Mouse (Mus musculus): ENCODE data around the gene Rnf38. TPM values are rescaled to one million over a fixed set of nuclear protein-coding genes. Genes with fewer than 3 reads are reported as not detected.

Rnf38 gene
- polyA plus RNA-seq, 1 experiment from 2014 or later: 40.9 TPM

DNA sequence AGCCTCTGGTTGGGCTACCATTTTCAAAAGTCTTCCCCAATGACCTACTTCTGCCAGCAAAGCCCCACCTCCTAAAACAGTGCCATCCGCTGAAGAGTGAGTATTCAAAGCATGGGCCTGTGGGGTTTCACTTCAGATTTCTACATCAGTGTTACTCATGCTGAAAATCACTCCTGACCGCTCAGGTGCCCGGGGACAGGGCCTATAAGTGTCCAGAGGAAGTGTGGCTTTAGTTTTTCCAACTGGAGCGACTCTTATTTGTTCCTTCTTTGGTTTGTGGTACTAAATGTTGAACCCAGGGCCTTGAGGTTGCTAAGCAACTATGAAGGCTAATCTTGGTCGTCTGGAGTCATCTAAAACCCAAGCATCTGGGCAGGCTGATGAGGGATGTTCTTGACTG is 21.0 kb upstream of the Rnf38 start:
- Histone ChIP-seq H3K36me3 (replicated peaks; ENCODE audit: control insufficient read depth, insufficient read depth, low read depth, low read length) (no peaks in the 10 kb centered on the region), H3K9me3 (replicated peaks; ENCODE audit: control insufficient read depth, low read length) (no peaks in the 10 kb centered on the region), H3K27ac (replicated peaks; ENCODE audit: low read depth, low read length) (no peak overlapping the region), H3K27me3 (ENCODE audit: control insufficient read depth, insufficient read depth, low read length) (no peaks in the 10 kb centered on the region), H3K4me2 (ENCODE audit: low read depth, low read length) (no peak overlapping the region), H3K9ac (replicated peaks; ENCODE audit: low read length) (no peak overlapping the region), H3K4me1 (ENCODE audit: control insufficient read depth, insufficient read depth, low read length) (no peaks in the 10 kb centered on the region), H3K4me3 (ENCODE audit: low read depth, low read length) (no peak overlapping the region)
- no peak for ATAC-seq (replicated peaks; ENCODE audit: insufficient number of reproducible peaks, low FRiP score, low TSS enrichment, low read depth)
- no peak for DNase-seq (ENCODE audit: low spot score)
- 73% methylated on average over 5 of the region's 5 CpGs for WGBS

DNA sequence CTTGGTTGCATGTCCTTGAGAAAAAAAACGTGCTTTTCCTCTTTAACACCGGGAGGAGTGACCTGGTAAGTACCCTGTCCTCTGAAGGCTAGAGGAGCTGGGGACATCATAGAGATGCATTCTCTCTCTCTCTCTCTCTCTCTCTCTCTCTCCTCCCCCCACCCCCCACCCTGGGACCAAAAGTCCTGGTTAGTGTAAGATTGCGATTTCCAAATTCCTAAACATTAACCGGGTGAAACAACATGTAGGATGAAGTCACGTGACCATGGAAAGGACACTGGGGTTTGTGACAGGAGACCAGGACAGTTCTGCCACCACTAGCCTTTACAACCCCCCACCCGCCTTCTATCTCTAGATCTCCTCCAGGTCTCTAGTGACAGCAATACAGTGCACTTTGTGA is 19.6 kb upstream of the Rnf38 start:
- Histone ChIP-seq H3K27ac (replicated peaks; ENCODE audit: low read depth, low read length) (no peak overlapping the region), H3K4me1 (ENCODE audit: control insufficient read depth, insufficient read depth, low read length) (no peaks in the 10 kb centered on the region), H3K4me2 (ENCODE audit: low read depth, low read length) (no peak overlapping the region), H3K4me3 (ENCODE audit: low read depth, low read length) (no peak overlapping the region), H3K27me3 (ENCODE audit: control insufficient read depth, insufficient read depth, low read length) (no peaks in the 10 kb centered on the region), H3K36me3 (replicated peaks; ENCODE audit: control insufficient read depth, insufficient read depth, low read depth, low read length) (no peaks in the 10 kb centered on the region), H3K9me3 (replicated peaks; ENCODE audit: control insufficient read depth, low read length) (no peaks in the 10 kb centered on the region), H3K9ac (replicated peaks; ENCODE audit: low read length) (no peak overlapping the region)
- ATAC-seq (replicated peaks; ENCODE audit: insufficient number of reproducible peaks, low FRiP score, low TSS enrichment, low read depth): no peak
- no peak for DNase-seq (ENCODE audit: low spot score)
- 11% methylated on average over 6 of the region's 6 CpGs for WGBS

DNA sequence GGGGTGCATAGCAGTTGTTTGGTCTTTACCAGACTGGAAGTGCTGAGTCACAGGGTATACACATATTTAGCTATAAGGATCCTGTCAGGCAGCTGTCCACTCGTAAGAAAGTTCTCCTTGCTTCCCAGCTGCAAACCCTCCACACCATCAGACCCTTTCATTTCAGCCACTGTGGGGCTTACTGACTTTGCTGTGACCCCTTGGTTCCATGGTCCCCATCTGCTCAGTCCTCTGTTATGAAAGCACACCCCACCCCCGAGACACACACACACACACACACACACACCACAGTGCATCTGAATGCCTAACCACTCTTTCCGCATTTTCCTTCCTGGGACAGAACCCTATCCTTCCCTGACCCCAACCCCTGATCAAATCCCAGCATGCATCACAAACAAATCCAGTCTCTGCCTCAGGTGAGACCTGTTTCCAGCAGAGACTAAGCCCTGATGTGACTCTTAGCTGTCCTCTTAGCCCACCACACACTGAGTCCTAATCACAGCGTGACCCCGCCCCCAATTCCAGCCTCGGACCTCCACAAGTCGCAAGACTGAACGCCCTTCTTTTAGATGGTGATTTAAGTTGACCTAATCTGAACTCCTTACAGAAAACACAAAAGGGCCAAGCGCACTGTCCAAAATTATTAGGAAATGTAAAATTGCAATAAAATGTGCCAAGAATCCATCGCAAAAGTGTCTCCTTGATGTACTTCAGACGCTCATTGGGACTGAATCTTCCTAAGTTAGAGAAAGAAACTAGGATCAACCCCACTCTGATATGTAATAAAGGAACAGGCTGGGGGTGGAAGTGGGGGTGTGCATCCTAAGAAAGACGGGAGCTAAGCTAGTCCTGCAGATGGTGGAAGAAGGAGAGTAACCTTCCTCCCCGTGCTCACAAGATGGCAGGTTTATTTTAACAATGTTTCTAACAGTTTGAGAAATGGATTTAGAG is 18.7 kb upstream of the Rnf38 start:
- Histone ChIP-seq H3K9ac (replicated peaks; ENCODE audit: low read length) (no peak overlapping the region), H3K27me3 (ENCODE audit: control insufficient read depth, insufficient read depth, low read length) (no peaks in the 10 kb centered on the region), H3K9me3 (replicated peaks; ENCODE audit: control insufficient read depth, low read length) (no peaks in the 10 kb centered on the region), H3K36me3 (replicated peaks; ENCODE audit: control insufficient read depth, insufficient read depth, low read depth, low read length) (no peaks in the 10 kb centered on the region), H3K27ac (replicated peaks; ENCODE audit: low read depth, low read length) (no peak overlapping the region), H3K4me1 (ENCODE audit: control insufficient read depth, insufficient read depth, low read length) (no peaks in the 10 kb centered on the region), H3K4me2 (ENCODE audit: low read depth, low read length) (no peak overlapping the region), H3K4me3 (ENCODE audit: low read depth, low read length) (no peak overlapping the region)
- ATAC-seq (replicated peaks; ENCODE audit: insufficient number of reproducible peaks, low FRiP score, low TSS enrichment, low read depth): no peak
- no peak for DNase-seq (ENCODE audit: low spot score)
- WGBS: 9% methylated on average over 13 of the region's 13 CpGs

DNA sequence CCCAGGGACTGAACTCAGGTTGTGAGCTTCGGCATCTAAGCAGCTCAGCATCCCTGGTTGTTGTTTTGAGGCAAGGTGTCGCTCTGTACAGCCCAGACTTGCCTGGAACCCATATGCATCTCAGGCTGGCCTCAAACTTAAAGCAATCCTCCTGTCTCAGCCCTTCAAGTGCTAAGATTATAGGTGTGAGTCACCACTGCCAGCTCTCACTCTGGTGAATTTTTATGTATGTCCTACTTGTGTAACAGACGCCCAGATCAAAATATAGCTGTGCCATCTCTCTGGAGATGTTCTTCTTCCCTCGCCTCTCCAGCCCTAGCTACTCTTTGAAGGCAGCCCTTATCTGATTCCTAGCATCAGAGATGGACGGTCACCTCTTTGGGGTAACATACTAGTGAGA is 17.9 kb upstream of the Rnf38 start:
- Histone ChIP-seq H3K4me1 (ENCODE audit: control insufficient read depth, insufficient read depth, low read length) (no peaks in the 10 kb centered on the region), H3K27ac (replicated peaks; ENCODE audit: low read depth, low read length) (no peak overlapping the region), H3K36me3 (replicated peaks; ENCODE audit: control insufficient read depth, insufficient read depth, low read depth, low read length) (no peaks in the 10 kb centered on the region), H3K4me2 (ENCODE audit: low read depth, low read length) (no peak overlapping the region), H3K9me3 (replicated peaks; ENCODE audit: control insufficient read depth, low read length) (no peaks in the 10 kb centered on the region), H3K9ac (replicated peaks; ENCODE audit: low read length) (no peak overlapping the region), H3K27me3 (ENCODE audit: control insufficient read depth, insufficient read depth, low read length) (no peaks in the 10 kb centered on the region), H3K4me3 (ENCODE audit: low read depth, low read length) (no peak overlapping the region)
- no peak for DNase-seq (ENCODE audit: low spot score)
- WGBS: 74% methylated on average over 5 of the region's 5 CpGs
- no peak for ATAC-seq (replicated peaks; ENCODE audit: insufficient number of reproducible peaks, low FRiP score, low TSS enrichment, low read depth)

GRCm38 (mm10) chr4:44249705-44250104 is 16.1 kb upstream of the Rnf38 start:
- H3K4me3 ChIP-seq (ENCODE audit: low read depth, low read length): no peak overlapping the region
- ATAC-seq (replicated peaks; ENCODE audit: insufficient number of reproducible peaks, low FRiP score, low TSS enrichment, low read depth) (no peak), DNase-seq (ENCODE audit: low spot score) (no peak)
- H3K9me3 ChIP-seq (replicated peaks; ENCODE audit: control insufficient read depth, low read length): no peaks in the 10 kb centered on the region
- H3K4me2 ChIP-seq (ENCODE audit: low read depth, low read length): peak overlapping the region; percentile 16
- no peaks in the 10 kb centered on the region for H3K36me3 ChIP-seq (replicated peaks; ENCODE audit: control insufficient read depth, insufficient read depth, low read depth, low read length)
- H3K27me3 ChIP-seq (ENCODE audit: control insufficient read depth, insufficient read depth, low read length): no peaks in the 10 kb centered on the region
- no peak overlapping the region for H3K9ac ChIP-seq (replicated peaks; ENCODE audit: low read length)
- WGBS: 2% methylated on average over 8 of the region's 10 CpGs
- H3K4me1 ChIP-seq (ENCODE audit: control insufficient read depth, insufficient read depth, low read length): no peaks in the 10 kb centered on the region
- H3K27ac ChIP-seq (replicated peaks; ENCODE audit: low read depth, low read length): no peak overlapping the region

DNA sequence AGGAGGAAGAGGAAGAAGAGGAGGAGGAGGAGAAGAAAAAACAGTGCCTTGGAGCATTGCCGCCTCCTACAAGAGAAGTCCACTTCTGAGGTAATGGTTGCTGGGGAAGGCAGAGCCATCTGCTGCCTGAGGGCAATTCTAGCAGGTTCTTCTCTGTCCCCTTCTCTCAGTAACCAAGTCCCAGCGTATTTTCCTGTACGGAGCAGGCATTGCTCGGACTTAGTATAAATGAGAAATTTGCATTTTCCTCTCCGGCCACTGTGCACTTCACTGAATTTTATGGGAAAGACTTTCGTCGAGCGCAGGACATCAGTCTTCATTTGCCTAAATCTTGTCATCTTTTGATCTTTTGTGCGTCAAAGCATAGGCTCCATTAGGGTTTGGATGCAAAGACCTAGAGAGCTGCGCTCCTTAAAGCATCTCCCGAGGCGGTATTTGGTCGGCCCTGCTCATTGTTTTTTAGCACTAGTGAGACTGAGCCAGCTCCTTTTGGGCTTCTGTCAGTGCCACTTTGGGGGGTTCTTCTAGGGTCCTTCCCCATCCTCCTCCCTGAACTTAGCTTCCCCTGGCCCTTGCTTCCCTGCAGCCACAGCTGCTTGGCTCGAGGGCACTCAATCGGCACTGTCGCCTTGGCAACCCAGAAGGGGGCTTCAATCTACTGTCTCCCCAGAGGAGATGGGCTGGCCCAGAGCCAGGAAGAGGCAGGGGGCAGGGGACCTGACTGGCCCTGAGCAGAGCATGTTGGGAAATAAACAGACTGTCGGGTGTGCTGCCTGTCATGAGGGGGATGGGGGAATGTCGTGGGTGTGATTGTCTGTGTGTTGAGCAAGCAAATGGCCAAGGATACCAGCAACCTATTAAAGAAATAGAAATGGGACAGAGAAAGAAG is 13.7 kb upstream of the Rnf38 start:
- no peaks in the 10 kb centered on the region for H3K36me3 ChIP-seq (replicated peaks; ENCODE audit: control insufficient read depth, insufficient read depth, low read depth, low read length)
- H3K4me2 ChIP-seq (ENCODE audit: low read depth, low read length): no peak overlapping the region; the same call in none of the 2 replicates
- DNase-seq (ENCODE audit: low spot score) (peak; percentile 70), ATAC-seq (replicated peaks; ENCODE audit: insufficient number of reproducible peaks, low FRiP score, low TSS enrichment, low read depth) (peak; percentile 88)
- H3K27me3 ChIP-seq (ENCODE audit: control insufficient read depth, insufficient read depth, low read length): no peaks in the 10 kb centered on the region
- H3K4me1 ChIP-seq (ENCODE audit: control insufficient read depth, insufficient read depth, low read length): no peaks in the 10 kb centered on the region
- H3K4me3 ChIP-seq (ENCODE audit: low read depth, low read length): no peak overlapping the region
- 10% methylated on average over 18 of the region's 18 CpGs for WGBS
- H3K9ac ChIP-seq (replicated peaks; ENCODE audit: low read length): no peak overlapping the region
- no peak overlapping the region for H3K27ac ChIP-seq (replicated peaks; ENCODE audit: low read depth, low read length)
- H3K9me3 ChIP-seq (replicated peaks; ENCODE audit: control insufficient read depth, low read length): no peaks in the 10 kb centered on the region

DNA sequence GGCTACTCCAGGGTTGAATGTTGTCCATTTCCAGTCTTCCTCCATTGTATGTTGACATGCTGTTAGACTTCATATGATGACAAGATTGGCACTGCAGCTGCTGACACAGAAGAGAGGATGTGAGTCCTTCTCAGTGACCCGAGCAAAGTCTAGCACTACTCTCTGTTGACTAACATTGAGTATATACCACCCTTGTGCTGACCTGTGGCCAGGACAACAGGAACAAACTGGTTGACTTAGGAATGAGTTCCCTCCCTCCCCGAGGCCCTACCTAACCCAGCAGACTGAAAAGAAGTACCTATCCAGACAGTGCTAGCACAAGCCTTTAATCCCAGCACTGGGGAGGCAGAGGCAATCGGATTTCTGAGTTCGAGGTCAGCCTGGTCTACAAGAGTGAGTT is 12.7 kb upstream of the Rnf38 start:
- Histone ChIP-seq H3K4me2 (ENCODE audit: low read depth, low read length) (no peak overlapping the region), H3K9ac (replicated peaks; ENCODE audit: low read length) (no peak overlapping the region), H3K4me1 (ENCODE audit: control insufficient read depth, insufficient read depth, low read length) (no peaks in the 10 kb centered on the region), H3K36me3 (replicated peaks; ENCODE audit: control insufficient read depth, insufficient read depth, low read depth, low read length) (no peaks in the 10 kb centered on the region), H3K27ac (replicated peaks; ENCODE audit: low read depth, low read length) (no peak overlapping the region), H3K27me3 (ENCODE audit: control insufficient read depth, insufficient read depth, low read length) (no peaks in the 10 kb centered on the region), H3K4me3 (ENCODE audit: low read depth, low read length) (no peak overlapping the region), H3K9me3 (replicated peaks; ENCODE audit: control insufficient read depth, low read length) (no peaks in the 10 kb centered on the region)
- DNase-seq (ENCODE audit: low spot score) (no peak), ATAC-seq (replicated peaks; ENCODE audit: insufficient number of reproducible peaks, low FRiP score, low TSS enrichment, low read depth) (no peak)
- 81% methylated on average over 4 of the region's 4 CpGs for WGBS

GRCm38 (mm10) chr4:44241638-44242037 is 8.0 kb upstream of the Rnf38 start:
- ATAC-seq (replicated peaks; ENCODE audit: insufficient number of reproducible peaks, low FRiP score, low TSS enrichment, low read depth): no peak
- Histone ChIP-seq H3K4me3 (ENCODE audit: low read depth, low read length) (no peak overlapping the region), H3K4me2 (ENCODE audit: low read depth, low read length) (no peak overlapping the region), H3K27ac (replicated peaks; ENCODE audit: low read depth, low read length) (no peak overlapping the region), H3K36me3 (replicated peaks; ENCODE audit: control insufficient read depth, insufficient read depth, low read depth, low read length) (no peaks in the 10 kb centered on the region), H3K4me1 (ENCODE audit: control insufficient read depth, insufficient read depth, low read length) (no peaks in the 10 kb centered on the region), H3K27me3 (ENCODE audit: control insufficient read depth, insufficient read depth, low read length) (no peaks in the 10 kb centered on the region), H3K9ac (replicated peaks; ENCODE audit: low read length) (no peak overlapping the region), H3K9me3 (replicated peaks; ENCODE audit: control insufficient read depth, low read length) (no peaks in the 10 kb centered on the region)
- WGBS: 76% methylated on average over 4 of the region's 4 CpGs
- DNase-seq (ENCODE audit: low spot score): no peak

Measured in embryonic facial prominence, embryonic 11.5 days (tissue).